Mouse (Mus musculus): ENCODE results near the gene Zfp668.

GRCm38 (mm10) chr7:127922451-127923275 lies 46.0 kb upstream of the Zfp668 start:
- TF ChIP-seq CTCF (IDR thresholded peaks at IDR 0.05; ENCODE audit: borderline replicate concordance, insufficient read depth, low read depth, low read length): no peak
- TF ChIP-seq POLR2A (IDR thresholded peaks at IDR 0.05; ENCODE audit: borderline replicate concordance, insufficient read depth, low read length): no peak
